Mouse (Mus musculus) embryonic facial prominence, embryonic 13.5 days (tissue): ENCODE results near the gene Tmem238l. TPM values are rescaled to one million over a fixed set of nuclear protein-coding genes. Genes with fewer than 3 reads are reported as not detected.

Experiments
- ATAC-seq: fragments of 200-750 bp; cut with Nextera tagmentation; 2 replicates; pipeline ENCODE4 v1.8.0; 2017; ENCODE audit warnings: low read depth; ENCODE audit not compliant: insufficient number of reproducible peaks, insufficient read depth, low FRiP score, low TSS enrichment
- H3K27ac ChIP-seq: fragments of 300-500 bp; sonication (generic); 2 replicates; pipeline ENCODE4 v1.5.1; 2015; ENCODE audit warnings: moderate library complexity, mild to moderate bottlenecking, inconsistent platforms
- H3K27me3 ChIP-seq: fragments of 300-500 bp; sonication (generic); 2 replicates; pipeline ENCODE4 v1.6.1; 2015; ENCODE audit warnings: mild to moderate bottlenecking, inconsistent platforms
- H3K36me3 ChIP-seq: fragments of 300-500 bp; sonication (generic); 2 replicates; pipeline ENCODE4 v1.6.1; 2015; ENCODE audit warnings: mild to moderate bottlenecking, inconsistent platforms
- H3K4me1 ChIP-seq: fragments of 300-500 bp; sonication (generic); 2 replicates; pipeline ENCODE4 v1.6.1; 2015; ENCODE audit warnings: inconsistent platforms
- H3K4me2 ChIP-seq: fragments of 300-500 bp; sonication (generic); 2 replicates; pipeline ENCODE4 v1.6.1; 2015; ENCODE audit warnings: moderate library complexity, mild to moderate bottlenecking, inconsistent platforms
- H3K4me3 ChIP-seq: fragments of 300-500 bp; sonication (generic); 2 replicates; pipeline ENCODE4 v1.5.1; 2015; ENCODE audit warnings: mild to moderate bottlenecking, inconsistent platforms
- H3K9ac ChIP-seq: fragments of 300-500 bp; sonication (generic); 2 replicates; pipeline ENCODE4 v1.6.1; 2015; ENCODE audit warnings: mild to moderate bottlenecking, inconsistent platforms
- H3K9me3 ChIP-seq: fragments of 300-500 bp; sonication (generic); 2 replicates; pipeline ENCODE4 v1.6.1; 2016; ENCODE audit warnings: inconsistent platforms
- WGBS: fragments of 180-500 bp; shearing (Covaris S2); methylation state at CpG from one replicate; pipeline ENCODE4 v1.1.7; 2015; ENCODE audit warnings: mixed read lengths; 5-methylcytosine and 5-hydroxymethylcytosine counted together
- polyA plus RNA-seq: library from polyadenylated mRNA; unstranded; fragments of >200 nt; fragmentation: Nextera tagmentation; extraction: Ambion mirVana; gene quantifications from 2 replicates; pipeline ENCODE4 v1.2.1, GENCODE M21; 2015

Gene Tmem238l
- polyA plus RNA-seq, 1 experiment from 2014 or later = not detected

GRCm38 (mm10) chr11:66945224-66945767 lies 11.1 kb upstream of the Tmem238l start:
- Histone ChIP-seq H3K27me3 (no peaks in the 10 kb centered on the region), H3K27ac (no peak overlapping the region), H3K4me1 (no peaks in the 10 kb centered on the region), H3K36me3 (no peaks in the 10 kb centered on the region), H3K4me2 (no peak overlapping the region), H3K9ac (no peak overlapping the region), H3K4me3 (no peak overlapping the region), H3K9me3 (no peaks in the 10 kb centered on the region)
- no peak for ATAC-seq
- 51% methylated on average over 2 of the region's 2 CpGs for WGBS

- H3K9me3 ChIP-seq = no peaks in the 10 kb centered on the region
- 65% methylated on average over 6 of the region's 6 CpGs for WGBS
Observed at GRCm38 (mm10) chr11:66946521-66946920, 9.9 kb upstream of the Tmem238l start.

DNA sequence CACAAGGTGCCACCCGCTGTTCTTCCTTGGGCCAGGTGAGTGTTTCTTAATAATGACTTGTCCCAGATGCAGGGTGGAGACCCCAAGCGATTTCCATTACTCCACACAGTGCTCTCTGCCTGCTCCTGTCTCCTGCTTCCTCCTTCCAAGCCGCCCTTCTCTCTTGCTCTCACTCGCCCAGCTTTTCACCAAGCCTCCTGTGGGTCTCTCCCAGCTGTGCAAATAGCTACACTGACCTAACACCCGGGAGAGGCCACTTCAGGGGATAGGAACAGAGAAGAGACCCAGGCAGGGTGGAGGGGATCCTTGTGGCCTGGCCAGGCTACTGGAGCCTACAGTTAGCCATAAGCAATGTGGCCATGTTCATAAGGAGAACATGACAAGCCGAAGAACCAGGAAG lies 9.5 kb upstream of the Tmem238l start:
- ATAC-seq = no peak
- H3K4me2 ChIP-seq = no peak overlapping the region
- H3K4me1 ChIP-seq = no peaks in the 10 kb centered on the region
- H3K27me3 ChIP-seq = no peaks in the 10 kb centered on the region
- H3K27ac ChIP-seq = no peak overlapping the region
- H3K9ac ChIP-seq = no peak overlapping the region
- no peaks in the 10 kb centered on the region for H3K36me3 ChIP-seq
- no peaks in the 10 kb centered on the region for H3K9me3 ChIP-seq
- no peak overlapping the region for H3K4me3 ChIP-seq
- WGBS = 80% methylated on average over 6 of the region's 6 CpGs

More at GRCm38 (mm10) chr11:66946521-66946920, 9.9 kb upstream of the Tmem238l start:
- no peaks in the 10 kb centered on the region for H3K4me1 ChIP-seq
- H3K27me3 ChIP-seq = no peaks in the 10 kb centered on the region
- no peaks in the 10 kb centered on the region for H3K36me3 ChIP-seq
- no peak for ATAC-seq
- no peak overlapping the region for H3K4me3 ChIP-seq
- no peak overlapping the region for H3K27ac ChIP-seq
- H3K9ac ChIP-seq = no peak overlapping the region
- H3K4me2 ChIP-seq = no peak overlapping the region

- Histone ChIP-seq H3K9ac (no peak overlapping the region), H3K4me3 (no peak overlapping the region), H3K27me3 (no peaks in the 10 kb centered on the region), H3K27ac (no peak overlapping the region), H3K36me3 (no peaks in the 10 kb centered on the region), H3K4me1 (no peaks in the 10 kb centered on the region), H3K4me2 (no peak overlapping the region), H3K9me3 (no peaks in the 10 kb centered on the region)
- 61% methylated on average over 1 of the region's 1 CpGs for WGBS
- ATAC-seq = no peak
Observed at GRCm38 (mm10) chr11:66960797-66961196, 4.4 kb downstream of the Tmem238l start.

GRCm38 (mm10) chr11:66961447-66962176 lies 5.2 kb downstream of the Tmem238l start:
- H3K9me3 ChIP-seq = no peaks in the 10 kb centered on the region
- no peak overlapping the region for H3K27ac ChIP-seq
- H3K4me2 ChIP-seq = no peak overlapping the region
- no peak for ATAC-seq
- H3K4me3 ChIP-seq = no peak overlapping the region
- H3K9ac ChIP-seq = no peak overlapping the region
- H3K4me1 ChIP-seq = no peaks in the 10 kb centered on the region
- H3K36me3 ChIP-seq = no peaks in the 10 kb centered on the region
- 77% methylated on average over 12 of the region's 12 CpGs for WGBS
- no peaks in the 10 kb centered on the region for H3K27me3 ChIP-seq

GRCm38 (mm10) chr11:66963462-66963861 lies 7.0 kb downstream of the Tmem238l start:
- H3K4me3 ChIP-seq = no peak overlapping the region
- ATAC-seq = no peak

GRCm38 (mm10) chr11:66966500-66967116 lies 10.2 kb downstream of the Tmem238l start:
- H3K4me1 ChIP-seq = no peaks in the 10 kb centered on the region; the same call in 1 of the 2 replicates
- no peak overlapping the region for H3K9ac ChIP-seq
- ATAC-seq = no peak; the same call in 1 of the 2 replicates
- 17% methylated on average over 7 of the region's 7 CpGs for WGBS
- H3K27ac ChIP-seq = no peak overlapping the region
- no peaks in the 10 kb centered on the region for H3K36me3 ChIP-seq
- no peak overlapping the region for H3K4me2 ChIP-seq
- no peak overlapping the region for H3K4me3 ChIP-seq
- H3K27me3 ChIP-seq = no peaks in the 10 kb centered on the region
- no peaks in the 10 kb centered on the region for H3K9me3 ChIP-seq

More at GRCm38 (mm10) chr11:66963462-66963861, 7.0 kb downstream of the Tmem238l start:
- Histone ChIP-seq H3K4me2 (no peak overlapping the region), H3K4me1 (no peaks in the 10 kb centered on the region; the same call in 1 of the 2 replicates), H3K9ac (no peak overlapping the region), H3K27me3 (no peaks in the 10 kb centered on the region), H3K9me3 (no peaks in the 10 kb centered on the region), H3K36me3 (no peaks in the 10 kb centered on the region), H3K27ac (no peak overlapping the region)
- 97% methylated on average over 1 of the region's 1 CpGs for WGBS

DNA sequence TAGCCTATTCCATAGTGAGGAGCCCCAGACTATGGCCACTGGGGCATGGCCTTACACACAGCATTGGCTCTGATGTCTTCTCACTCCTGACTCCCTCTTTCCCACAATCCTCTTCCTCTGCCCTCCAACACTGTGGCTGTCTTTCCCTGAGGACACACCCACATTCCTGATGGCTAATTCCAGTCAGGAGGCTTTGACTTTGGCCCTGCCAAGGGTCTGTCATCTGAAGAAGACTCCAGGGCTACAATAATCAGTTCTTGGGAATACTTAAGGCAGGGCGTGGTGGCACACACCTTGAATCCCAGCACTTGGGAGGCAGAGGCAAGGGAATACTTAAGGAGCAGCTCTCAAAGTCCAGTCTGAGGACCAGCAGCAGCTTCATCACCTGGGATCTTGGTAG lies 12.1 kb downstream of the Tmem238l start:
- 94% methylated on average over 1 of the region's 1 CpGs for WGBS

GRCm38 (mm10) chr11:66973507-66973906 lies 17.1 kb downstream of the Tmem238l start:
- H3K36me3 ChIP-seq = no peaks in the 10 kb centered on the region
- H3K27ac ChIP-seq = no peak overlapping the region
- ATAC-seq = no peak
- H3K4me3 ChIP-seq = no peak overlapping the region
- 0 out of 2 replicates have a peak, but pooled peaks cover 4% of the 10 kb centered on the region for H3K9me3 ChIP-seq
- H3K4me2 ChIP-seq = no peak overlapping the region
- no peaks in the 10 kb centered on the region for H3K4me1 ChIP-seq
- no peaks in the 10 kb centered on the region for H3K27me3 ChIP-seq
- H3K9ac ChIP-seq = no peak overlapping the region
- 87% methylated on average over 3 of the region's 3 CpGs for WGBS

More for the DNA sequence above, 12.1 kb downstream of the Tmem238l start:
- Histone ChIP-seq H3K4me2 (no peak overlapping the region), H3K4me3 (no peak overlapping the region), H3K9ac (no peak overlapping the region), H3K4me1 (no peaks in the 10 kb centered on the region; the same call in 1 of the 2 replicates), H3K27me3 (no peaks in the 10 kb centered on the region), H3K27ac (no peak overlapping the region), H3K9me3 (no peaks in the 10 kb centered on the region), H3K36me3 (no peaks in the 10 kb centered on the region)
- no peak for ATAC-seq

- Histone ChIP-seq H3K27me3 (no peaks in the 10 kb centered on the region), H3K4me1 (no peaks in the 10 kb centered on the region), H3K4me2 (no peak overlapping the region), H3K27ac (no peak overlapping the region), H3K9ac (no peak overlapping the region), H3K36me3 (no peaks in the 10 kb centered on the region), H3K4me3 (no peak overlapping the region), H3K9me3 (0 out of 2 replicates have a peak, but pooled peaks cover 4% of the 10 kb centered on the region)
- WGBS = 92% methylated on average over 7 of the region's 7 CpGs
- ATAC-seq = no peak
Observed at GRCm38 (mm10) chr11:66975606-66976330, 19.3 kb downstream of the Tmem238l start.

DNA sequence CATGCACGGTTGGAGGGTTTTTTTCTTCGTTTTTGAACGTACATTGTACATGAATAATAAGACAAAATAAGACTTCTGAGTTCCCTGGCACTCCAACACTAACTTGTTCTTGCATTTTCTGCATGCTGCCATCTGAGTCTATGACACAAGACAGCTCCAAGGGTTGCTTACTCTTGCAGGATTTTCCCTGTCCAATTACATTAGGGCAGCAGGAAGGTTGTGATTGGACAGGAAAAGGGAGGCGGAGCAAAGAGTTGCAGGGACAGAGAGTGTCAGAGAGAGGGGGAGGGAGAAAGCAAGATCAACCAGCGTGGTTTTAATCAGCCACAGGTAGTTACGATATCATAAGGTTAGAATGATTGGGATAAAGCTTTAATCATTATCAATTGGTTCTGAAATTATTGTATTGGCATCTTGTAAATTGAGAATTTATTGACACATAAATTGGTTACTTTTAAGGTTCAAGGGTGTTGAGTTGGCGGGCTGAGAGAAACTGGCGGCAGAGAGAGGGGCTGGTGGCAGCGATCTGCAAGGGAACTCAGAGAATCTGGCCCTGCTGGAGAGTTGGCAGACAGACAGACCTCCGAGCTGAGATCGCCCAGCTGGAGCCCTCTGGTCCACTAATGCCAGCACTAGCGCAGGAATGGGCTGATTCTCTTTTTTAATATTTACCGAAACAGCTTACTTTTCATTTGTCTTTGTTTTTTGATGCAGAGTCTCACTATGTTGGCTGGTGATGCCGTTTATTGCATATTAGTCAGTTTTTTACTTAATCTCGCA lies 25.1 kb downstream of the Tmem238l start:
- ATAC-seq = no peak
- H3K9me3 ChIP-seq = no peaks in the 10 kb centered on the region
- no peak overlapping the region for H3K4me3 ChIP-seq
- H3K4me1 ChIP-seq = peaks cover 23% of the 10 kb centered on the region
- H3K27ac ChIP-seq = no peak overlapping the region
- no peak overlapping the region for H3K9ac ChIP-seq
- H3K4me2 ChIP-seq = no peak overlapping the region
- no peaks in the 10 kb centered on the region for H3K27me3 ChIP-seq
- 80% methylated on average over 15 of the region's 15 CpGs for WGBS
- no peaks in the 10 kb centered on the region for H3K36me3 ChIP-seq
